Mouse (Mus musculus) regulatory T cell (primary cell): ENCODE results near the gene Tom1l1.
"Not testable (repeated sequence)": the region's sequence is repeated elsewhere in the genome, so short reads cannot be mapped to it uniquely, and the experiment has no call there.

Source experiments
- in situ Hi-C: fragments of 300-600 bp; cut with MboI, MseI; formaldehyde crosslinking; loops from one replicate; pipeline ENCODE4 v1.15.1; 2025; ENCODE audit warnings: high pct_unique_total_duplicates

Gene Tom1l1

GRCm38 (mm10) chr11:90687460-90688416 lies at the start of gene Tom1l1:
Tom1l1 (minus strand) TSS chr11:90688366.
- in situ Hi-C loops = no loop called here

DNA sequence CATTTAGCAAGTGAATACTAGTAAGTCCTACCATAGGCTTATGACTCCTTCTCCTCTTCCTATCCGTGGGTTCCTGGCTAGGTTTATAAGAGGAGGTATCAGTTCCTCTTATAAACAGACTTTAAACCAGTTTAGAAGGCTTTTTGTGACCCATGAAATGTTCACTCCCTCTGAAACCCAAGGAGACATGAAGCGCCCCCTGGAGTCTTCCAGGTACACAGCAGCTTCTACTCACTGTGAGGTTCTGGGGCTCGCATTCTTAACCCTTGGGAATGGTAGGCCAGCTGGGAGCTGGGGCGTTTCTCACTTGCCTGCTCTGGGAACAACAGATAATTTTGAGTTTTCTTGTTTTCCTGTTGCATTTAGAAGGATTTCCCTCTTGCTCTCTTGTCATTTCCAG lies 45.4 kb upstream of the Tom1l1 start:
- in situ Hi-C loops = no loop called here

GRCm38 (mm10) chr11:90727354-90728125 lies 39.4 kb upstream of the Tom1l1 start:
- in situ Hi-C loops = no loop called here

GRCm38 (mm10) chr11:90726730-90727129 lies 38.6 kb upstream of the Tom1l1 start:
- in situ Hi-C loops = no loop called here

- in situ Hi-C loops = no loop called here
These were observed 34.1 kb upstream of the Tom1l1 start for GRCm38 (mm10) chr11:90722304-90722703.

DNA sequence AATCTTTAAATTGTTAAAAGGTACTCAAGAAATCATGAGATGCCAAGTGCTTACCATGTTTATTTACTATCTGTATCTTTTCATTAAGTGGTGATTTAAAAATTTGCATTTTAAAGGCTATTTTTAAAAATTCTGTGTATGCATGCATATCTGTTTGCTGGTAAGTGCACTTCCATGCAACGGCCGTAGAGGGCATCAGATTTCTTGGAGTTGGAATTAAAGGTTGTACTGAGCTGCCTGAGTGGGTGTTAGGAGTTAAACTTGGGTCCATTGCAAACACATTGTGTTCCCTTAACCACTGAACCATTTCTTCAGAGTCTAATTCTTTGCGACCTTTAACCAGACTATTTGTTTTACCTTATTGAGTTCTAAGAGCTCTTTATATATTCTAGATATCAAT lies 29.6 kb upstream of the Tom1l1 start:
- in situ Hi-C loops = no loop called here

DNA sequence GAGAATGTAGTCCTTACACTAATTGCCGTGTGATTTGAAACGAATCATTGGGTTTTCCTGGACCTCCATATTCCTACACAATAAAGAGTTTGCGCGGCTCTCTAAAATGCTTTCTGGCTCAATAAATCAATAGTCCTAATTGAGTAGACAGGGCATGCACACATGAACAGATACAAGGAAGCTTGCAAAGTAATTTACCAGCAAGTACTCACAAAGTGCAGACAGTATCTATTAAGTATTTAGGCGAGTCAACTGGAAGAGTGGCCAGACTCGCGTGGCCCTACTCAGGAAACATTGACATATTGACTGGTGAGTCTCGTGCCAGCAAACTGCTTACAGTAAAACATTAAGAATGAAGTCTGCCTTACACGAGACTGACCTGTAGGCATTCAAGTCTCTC lies 23.4 kb upstream of the Tom1l1 start:
- in situ Hi-C loops = no loop called here

GRCm38 (mm10) chr11:90707134-90707533 lies 19.0 kb upstream of the Tom1l1 start:
- in situ Hi-C loops = not testable (repeated sequence)

DNA sequence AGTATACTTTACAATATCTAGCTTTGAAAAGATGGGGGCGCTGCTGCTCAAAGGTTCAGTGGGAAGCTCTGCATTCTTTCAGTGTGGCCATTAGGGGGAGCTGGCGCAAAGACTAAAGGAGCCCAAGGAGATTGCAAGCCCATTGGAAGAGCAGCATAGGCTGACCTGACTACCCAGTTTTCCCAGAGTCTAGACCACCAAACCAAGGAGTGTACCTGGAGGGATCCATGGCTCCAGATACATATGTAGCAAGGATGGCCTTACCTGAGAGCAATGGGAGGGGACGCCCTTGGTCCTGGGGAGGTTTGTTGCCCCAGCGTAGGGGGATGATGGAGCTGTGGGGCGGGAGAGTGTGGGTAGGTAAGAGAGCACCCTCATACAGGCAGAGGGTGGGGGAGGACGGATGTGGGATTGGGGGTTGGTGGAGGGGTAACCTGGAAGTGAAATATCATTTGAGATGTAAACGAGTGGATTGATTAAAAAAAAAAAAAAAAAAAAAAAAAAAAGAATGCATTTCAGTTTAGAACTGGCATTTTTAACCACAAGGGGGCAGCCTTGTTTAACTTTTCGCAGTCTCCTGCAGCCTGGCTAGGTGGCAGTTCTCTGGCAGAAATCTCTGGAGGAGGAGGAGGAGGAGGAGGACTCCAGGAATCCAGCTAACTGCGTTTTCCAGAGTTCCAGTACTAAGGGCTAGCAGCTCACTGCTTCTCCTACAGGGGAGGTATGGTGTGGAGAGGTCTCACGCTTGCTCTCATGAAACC lies 9.5 kb upstream of the Tom1l1 start:
- in situ Hi-C loops = no loop called here

GRCm38 (mm10) chr11:90695811-90696210 lies 7.6 kb upstream of the Tom1l1 start:
- in situ Hi-C loops = no loop called here

GRCm38 (mm10) chr11:90694206-90694605 lies 6.0 kb upstream of the Tom1l1 start:
- in situ Hi-C loops = no loop called here

DNA sequence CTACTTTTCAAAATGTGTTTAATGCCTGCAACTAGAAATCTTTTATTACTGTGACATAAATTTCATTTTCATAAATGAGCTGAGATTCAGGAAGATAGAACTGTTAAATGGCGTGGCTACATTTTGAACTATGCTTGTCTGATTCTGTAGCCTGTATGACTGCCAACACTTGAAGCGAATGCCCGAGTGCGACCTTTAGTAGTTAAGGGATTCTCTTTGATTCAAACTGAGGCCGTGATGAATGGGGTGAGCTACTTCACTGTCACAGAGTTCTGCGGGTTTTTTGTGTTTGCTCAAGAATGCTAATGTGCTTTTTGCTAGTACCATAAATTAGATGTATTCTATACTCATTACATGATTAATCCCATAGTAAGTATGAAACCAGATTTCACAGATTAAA lies 2.2 kb upstream of the Tom1l1 start:
- in situ Hi-C loops = no loop called here

DNA sequence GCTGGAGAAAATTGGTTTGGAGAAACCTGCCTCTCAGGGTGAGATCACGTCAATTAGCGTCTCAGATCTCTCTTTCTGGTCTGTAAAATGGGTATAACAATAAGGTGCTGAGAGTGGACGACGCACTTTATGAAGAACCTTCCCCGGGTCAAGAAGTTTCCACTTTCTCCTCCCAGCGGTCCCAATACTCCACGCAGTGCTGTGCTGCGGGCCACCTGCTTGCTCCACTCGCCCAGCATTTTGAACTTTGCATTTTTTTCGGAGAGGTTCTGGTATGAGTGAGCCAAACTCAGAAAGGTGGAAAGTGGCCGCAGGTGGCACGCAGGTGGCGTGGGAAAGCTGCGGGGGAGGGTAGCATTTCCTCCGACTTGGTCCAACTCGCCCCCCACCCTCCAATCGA lies 1.1 kb downstream of the Tom1l1 start:
- in situ Hi-C loops = no loop called here

- in situ Hi-C loops = no loop called here
These were observed 1.7 kb downstream of the Tom1l1 start for GRCm38 (mm10) chr11:90686287-90687025.

GRCm38 (mm10) chr11:90685196-90685595 lies 3.0 kb downstream of the Tom1l1 start:
- in situ Hi-C loops = no loop called here

- in situ Hi-C loops = no loop called here
These were observed 3.4 kb downstream of the Tom1l1 start for GRCm38 (mm10) chr11:90684765-90685164.

DNA sequence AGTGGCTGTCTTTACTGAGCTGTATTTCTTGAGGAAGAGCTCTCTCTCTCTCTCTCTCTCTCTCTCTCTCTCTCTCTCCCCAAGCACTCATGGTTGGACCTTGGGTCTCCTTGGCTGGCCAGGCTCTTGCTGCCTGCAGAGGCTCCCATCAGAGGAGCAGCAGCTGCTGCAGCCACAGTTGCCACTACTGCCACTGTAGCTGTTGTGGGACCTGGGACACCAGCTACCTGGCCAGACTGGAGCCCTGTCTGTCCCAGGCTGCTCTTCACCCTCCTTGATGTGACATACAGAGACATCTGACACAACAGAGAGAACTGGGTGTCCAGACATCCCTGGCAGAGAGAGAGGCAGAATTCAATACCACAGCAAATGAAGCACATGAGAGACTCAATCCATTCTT lies 7.0 kb downstream of the Tom1l1 start:
- in situ Hi-C loops = no loop called here

GRCm38 (mm10) chr11:90678582-90678981 lies 9.6 kb downstream of the Tom1l1 start:
- in situ Hi-C loops = no loop called here

- in situ Hi-C loops = no loop called here
These were observed 10.3 kb downstream of the Tom1l1 start for GRCm38 (mm10) chr11:90677771-90678288.

- in situ Hi-C loops = no loop called here
These were observed 11.1 kb downstream of the Tom1l1 start for GRCm38 (mm10) chr11:90677027-90677426.
